Mouse (Mus musculus) hematopoietic stem cell, adult 5-6 weeks (primary cell): ENCODE data around the gene Ppm1k. TPM values are rescaled to one million over a fixed set of nuclear protein-coding genes. Genes with fewer than 3 reads are reported as not detected.
"Not testable (repeated sequence)": the region's sequence is repeated elsewhere in the genome, so short reads cannot be mapped to it uniquely, and the experiment has no call there.

Source experiments
- ATAC-seq, 2 experiments: fragments of 125-278 bp in 1 of 2; replicated peaks in 1 of 2; 2 replicates each; pipeline ENCODE4 v1.8.0; 2016 to 2017; ENCODE audit warnings: inconsistent platforms in 2 of 2, mild to moderate bottlenecking in 2 of 2, moderate number of reproducible peaks in 2 of 2, low read depth in 1 of 2, moderate TSS enrichment in 1 of 2; ENCODE audit not compliant: low FRiP score in 2 of 2, poor library complexity in 2 of 2, severe bottlenecking in 2 of 2, insufficient read depth in 1 of 2, low TSS enrichment in 1 of 2
- total RNA-seq: library from RNA; stranded (forward); fragments of 172-1452, 232-1000 nt; gene quantifications from 2 replicates; pipeline ENCODE4 v1.2.3, GENCODE M21; 2017

The Ppm1k gene
- 16.2 and 19.8 TPM in 2 replicates for total RNA-seq

DNA sequence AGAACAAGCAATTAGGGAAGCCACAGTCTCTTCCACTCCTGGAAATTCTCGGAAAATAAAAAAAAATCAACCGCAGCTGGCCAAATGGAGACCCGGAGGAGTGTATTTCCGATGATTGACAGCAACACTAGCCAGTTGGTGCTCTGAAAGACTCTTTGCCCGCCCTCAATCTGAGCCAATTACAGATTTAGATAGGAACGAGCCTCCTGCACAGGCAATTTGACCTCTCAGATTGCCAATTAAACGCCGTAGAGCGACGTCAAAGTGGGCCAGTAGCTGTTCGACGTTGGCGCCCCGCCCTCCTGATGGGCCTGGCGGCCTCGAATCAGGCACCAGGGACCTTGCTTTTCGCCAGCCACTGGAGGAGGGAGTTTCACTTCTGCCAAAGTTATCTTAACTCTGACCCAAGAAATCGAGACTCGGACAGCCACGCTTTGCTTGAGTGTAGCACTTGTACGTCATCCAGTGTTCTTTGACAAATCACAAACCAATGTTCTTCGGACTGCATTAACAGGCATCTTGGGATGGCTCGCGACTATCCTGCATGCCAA, at the start of gene Ppm1k:
Ppm1k (minus strand) TSS at position 83 of the 551 bp plus-strand sequence.
- peak; percentile 94 to 97 for ATAC-seq

DNA sequence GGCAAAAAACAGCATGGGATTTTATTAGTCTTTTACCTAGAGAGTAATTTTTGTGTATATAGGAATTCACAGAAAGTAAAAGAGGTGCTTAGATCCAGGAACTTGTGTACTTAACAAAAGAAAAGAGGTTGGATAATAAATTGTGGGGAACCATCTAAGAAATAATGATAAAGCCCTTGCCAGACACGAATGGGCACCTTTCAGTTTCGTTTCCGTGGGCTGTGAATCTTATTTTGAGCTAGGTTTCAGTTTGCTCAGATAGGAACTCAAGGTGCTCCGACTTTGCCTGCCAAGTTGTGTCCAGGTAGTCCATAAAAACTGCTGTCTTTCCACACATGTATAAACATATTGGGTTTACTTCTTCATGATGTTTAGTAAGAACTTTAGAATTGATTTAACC, 47.1 kb upstream of the Ppm1k start:
- peak; percentile 40 to 62; a peak in 3 of 4 replicates for ATAC-seq

DNA sequence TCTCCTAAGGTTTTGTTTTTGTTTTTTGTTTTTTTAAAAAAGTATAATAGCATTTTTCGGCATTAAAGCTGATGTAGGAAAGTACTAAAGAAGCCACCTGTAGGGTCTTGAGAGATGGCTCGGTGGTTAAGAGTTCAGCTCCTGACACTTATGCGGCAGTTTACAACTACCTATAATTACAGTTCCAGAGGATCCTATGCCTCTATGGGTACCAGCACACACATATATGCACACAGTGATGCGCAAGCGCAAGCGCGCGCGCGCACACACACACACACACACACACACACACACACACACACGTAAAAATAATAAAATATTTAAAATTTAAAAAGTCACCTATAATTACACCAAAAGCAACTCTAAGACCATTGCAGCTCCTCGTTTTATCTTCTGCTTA, 46.3 kb upstream of the Ppm1k start:
- peak; percentile 3 to 10; a peak in 1 of 4 replicates for ATAC-seq

DNA sequence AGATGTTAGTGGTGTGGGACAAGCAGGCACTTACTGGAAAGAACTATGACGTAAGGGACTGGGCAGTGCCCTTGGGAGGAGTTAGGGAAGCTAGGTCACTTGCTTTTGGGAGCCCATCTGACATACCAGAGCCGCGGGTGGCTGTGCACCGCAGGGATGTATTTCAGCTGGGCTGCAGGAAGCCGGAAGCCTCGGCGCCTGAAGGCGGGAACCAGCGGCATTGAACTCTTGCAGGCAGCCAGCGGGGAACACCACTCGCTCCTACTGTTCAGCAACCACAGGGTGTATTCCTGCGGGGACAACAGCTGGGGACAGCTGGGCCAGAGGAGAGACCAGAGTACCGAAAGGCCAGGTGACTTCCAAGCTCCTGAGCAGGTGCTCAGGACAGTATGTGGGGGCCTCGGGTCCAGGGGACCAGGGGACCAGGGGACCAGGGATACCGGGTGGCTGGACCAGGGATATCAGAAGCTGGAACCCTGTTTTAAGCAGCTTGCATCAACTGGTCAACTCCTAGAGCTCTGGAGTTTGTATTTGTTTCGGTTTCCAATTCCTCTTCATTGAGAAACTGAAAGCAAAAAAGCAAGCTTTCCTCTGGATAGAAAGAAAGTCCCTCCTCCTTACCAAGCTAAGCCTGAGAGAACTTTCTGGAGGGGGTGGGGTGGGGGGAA, 45.7 kb upstream of the Ppm1k start, which contains the start of gene Herc6:
Herc6 (plus strand) TSS at position 120 of the 668 bp plus-strand sequence.
- peak; percentile 94 to 95 for ATAC-seq

DNA sequence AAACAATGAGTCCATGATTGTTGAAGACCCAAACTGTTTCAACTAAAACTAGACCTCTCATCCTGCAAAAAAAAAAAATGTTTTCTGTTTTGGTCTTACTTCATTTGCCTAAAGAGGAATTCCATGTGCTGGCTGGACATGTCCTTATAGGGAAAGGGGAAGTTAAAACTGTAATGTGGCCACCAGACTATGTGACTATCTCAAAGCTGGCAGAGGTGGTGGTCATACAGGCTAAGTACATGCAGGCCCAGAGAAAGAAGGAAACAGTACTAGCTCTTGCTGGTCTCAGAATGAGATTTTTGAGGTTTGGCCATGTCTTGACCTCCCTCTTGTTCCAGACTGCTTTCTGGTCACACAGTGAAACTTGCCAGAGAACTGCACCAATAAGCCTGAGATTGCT, 36.3 kb upstream of the Ppm1k start:
- no peak for ATAC-seq

DNA sequence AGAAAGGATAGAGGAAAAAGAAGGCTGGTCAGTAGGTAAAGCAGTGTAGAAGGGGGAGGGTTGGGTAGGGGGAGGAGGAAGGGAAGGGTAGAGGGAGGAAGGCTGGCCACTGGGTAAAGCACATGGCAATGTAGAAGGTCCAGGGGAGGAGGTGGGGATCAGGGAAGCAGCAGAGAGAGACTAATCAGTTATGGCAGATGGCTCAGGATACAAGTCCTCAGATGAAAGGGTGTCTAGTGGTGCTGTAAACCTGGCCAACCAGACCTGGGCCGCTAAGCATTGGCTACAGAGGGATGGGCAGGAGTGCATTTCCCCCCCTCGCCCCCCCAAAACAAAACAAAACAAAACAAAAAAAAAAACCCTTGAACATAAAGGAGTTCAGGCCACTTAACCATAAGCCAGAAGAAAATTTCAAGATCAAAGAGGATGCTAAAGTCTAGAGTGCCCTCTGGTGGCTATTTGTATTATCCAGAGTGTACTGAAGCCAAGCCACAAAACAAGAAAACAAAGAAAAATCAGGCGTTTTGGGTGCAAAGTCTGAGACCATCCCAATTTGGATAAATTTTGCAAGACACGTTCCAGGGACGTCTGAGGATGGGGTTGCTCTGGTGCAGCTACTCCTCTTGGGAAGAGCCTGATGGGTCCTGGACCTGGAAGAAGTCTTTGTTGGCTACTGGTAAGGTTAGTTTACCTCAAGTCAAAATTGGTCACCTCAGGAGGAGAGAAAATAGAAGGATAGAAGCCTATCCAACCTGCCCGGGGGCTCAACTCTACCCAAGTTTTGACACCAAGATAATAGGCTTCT, 35.1 kb upstream of the Ppm1k start:
- peak; percentile 73 to 79; a peak in 3 of 4 replicates for ATAC-seq

DNA sequence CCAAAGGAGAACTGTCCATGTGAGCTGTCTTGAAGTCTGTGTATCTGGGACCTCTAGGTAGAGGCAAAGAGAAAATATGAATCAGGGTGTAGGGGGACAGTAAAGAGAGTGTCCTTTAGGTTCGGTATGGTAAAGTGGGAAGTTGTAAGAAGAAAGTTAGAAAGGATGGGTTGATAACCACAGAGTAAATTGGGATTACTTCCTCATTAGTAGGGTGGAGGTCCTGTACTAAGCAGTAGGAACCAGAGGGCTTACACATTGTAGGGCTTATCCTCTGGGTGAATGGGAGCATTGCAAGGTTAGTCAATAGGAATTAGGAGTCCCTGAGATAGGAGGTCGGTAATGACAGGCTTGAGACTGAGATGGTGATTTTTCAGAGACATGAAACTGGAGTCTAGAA, 32.4 kb upstream of the Ppm1k start:
- ATAC-seq, result peak in 1 of 2 experiments; percentile 37; a peak in 1 of 4 replicates

DNA sequence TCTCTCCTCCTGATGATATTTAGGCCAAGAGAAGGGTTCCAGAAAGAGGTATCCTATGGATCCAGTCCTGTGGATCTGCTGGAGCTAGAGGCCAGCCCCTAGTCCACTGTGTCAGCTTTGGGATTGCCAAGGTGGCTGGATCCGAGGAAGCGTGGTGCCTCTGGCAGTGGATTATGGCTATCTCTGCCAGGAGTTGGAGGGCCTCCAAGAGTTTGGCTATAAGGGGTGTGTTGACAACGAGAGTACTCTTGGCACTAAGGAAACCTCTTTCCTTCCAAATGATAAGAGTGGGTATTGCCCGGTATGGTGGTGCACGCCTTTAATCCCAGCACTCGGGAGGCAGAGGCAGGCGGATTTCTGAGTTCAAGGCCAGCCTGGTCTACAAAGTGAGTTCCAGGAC, 30.2 kb upstream of the Ppm1k start:
- no peak for ATAC-seq

DNA sequence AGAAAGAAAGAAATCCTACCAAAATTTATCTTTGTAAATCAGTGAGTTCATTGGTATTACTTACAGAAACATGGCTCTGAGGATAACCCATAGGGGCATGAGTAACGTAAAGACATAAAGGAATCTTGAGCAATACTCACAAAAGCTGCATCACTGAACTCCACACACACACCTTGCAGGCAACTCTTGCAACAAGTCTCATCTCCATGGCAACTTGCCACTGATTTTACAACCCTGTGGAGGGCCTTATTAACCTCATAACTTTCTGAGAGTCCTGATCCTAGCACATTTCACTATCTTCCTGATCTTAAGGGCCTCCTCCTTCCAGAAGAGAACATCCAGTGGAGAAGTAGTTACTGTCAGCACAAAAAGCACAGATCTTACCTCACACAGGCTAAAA, 28.2 kb upstream of the Ppm1k start:
- no peak for ATAC-seq

DNA sequence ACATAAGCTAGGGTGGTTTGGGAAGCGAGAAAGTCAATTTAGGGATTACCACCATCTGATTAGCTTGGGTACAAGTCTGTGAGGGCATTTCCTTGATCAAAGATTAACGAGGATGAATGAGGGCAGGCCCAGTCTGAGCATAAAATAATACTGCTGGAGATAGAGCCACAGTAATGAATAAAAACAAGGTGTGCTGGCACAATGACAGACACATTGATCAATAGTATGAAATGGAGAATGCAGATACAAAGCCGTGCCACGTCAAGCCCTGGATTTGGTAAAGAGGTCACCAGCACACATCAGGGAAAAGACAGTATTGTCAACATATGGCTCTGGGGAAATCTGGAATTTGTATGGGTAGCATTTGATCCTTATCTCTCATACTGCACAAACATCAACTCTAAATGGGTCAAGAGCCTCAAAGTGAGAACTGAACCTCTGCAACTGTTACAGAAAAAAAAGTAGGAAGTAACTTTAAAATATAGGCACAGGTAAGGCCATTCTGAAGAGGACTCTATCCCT, 22.6 kb upstream of the Ppm1k start:
- ATAC-seq, result no peak

DNA sequence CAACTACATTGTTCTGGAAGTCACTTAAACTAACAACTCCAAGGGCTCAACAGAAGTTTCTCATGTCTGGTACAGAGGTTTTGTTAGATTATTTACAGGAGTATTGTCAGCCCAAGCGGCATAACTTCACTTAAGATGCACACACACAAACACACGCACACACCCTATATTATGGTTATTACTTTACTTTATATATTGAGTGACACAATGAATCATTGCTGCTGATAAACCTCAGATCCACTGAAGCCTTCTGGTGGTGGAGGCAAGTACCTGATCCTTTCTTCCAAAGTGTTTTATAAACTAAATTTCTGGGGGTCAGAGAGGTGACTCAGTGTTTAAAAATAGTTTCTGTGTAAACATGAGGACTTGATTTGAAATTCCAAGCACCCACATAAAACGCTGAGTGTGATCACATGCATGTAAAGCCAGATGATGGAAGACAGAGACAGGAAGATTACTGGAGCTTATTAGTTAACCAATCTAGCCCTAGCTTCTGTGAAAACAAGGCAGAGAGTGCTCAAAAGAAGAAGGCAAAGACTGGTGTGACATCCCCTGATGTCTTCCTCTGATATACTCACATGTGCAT, 16.0 kb upstream of the Ppm1k start:
- ATAC-seq, result no peak

DNA sequence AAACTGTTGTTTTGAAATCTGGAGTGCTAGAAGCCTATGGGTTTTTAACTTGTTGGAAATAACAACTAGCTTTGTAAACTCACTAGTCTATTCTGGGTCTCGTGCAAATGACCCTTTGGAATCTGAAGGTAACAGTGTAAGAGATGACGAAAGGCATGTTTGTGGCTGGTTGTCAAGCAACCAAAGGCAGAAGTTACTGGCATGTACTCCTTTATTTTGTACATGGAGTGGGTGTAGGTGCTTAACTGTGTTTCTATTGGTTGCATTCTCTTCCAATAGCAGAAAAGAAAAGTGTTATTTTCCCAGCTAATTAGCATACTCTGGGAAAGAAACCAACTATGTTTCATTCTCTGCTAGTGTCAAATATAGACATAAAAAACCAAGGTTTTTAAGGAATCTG, 9.6 kb upstream of the Ppm1k start:
- no peak for ATAC-seq

DNA sequence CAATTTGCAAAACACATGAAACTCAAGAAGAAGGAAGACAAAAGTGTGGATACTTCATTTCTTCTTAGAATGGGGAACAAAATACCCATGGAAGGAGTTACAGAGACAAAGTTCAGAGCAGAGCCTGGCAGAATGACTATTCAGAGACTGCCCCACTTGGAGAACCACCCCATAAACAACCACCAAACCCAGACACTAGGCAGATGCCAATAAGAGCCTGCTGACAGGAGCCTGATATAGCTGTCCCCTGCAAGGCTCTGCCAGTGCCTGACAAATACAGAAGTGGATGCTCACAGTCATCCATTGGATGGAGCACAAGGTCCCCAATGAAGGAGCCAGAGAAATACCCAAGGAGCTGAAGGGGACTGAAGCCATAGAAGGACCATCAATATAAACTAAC, 8.3 kb upstream of the Ppm1k start:
- ATAC-seq, result not testable (repeated sequence)

DNA sequence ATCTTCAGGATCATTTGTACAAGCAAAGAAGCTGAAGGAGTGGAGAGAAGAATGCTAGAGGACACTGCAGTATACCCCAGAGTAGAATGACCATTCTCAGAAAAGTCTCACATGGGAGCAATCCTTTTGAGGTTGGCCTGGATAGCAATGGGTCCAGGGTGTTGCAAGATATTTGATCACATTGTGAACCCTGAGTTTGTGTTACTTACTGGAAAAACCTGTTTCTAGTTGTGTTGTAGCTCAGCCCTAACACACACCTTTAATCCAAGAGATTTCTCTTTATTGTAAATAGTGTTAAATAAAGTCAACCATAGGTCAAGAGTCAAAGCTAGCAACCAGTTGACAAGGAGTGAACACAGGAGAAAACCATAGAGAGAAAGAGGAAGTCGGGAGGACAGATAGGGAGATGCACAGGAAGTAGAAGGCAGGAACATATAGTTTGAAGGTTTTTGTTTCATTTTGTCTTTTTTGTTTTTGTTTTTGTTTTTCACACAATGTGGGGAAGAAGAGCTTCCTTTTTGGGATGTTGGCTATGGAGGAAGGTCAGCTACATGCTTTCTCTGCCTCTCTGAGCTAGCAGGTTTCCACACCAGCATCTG, 6.6 kb upstream of the Ppm1k start:
- peak; percentile 42 to 59; a peak in 2 of 4 replicates for ATAC-seq

DNA sequence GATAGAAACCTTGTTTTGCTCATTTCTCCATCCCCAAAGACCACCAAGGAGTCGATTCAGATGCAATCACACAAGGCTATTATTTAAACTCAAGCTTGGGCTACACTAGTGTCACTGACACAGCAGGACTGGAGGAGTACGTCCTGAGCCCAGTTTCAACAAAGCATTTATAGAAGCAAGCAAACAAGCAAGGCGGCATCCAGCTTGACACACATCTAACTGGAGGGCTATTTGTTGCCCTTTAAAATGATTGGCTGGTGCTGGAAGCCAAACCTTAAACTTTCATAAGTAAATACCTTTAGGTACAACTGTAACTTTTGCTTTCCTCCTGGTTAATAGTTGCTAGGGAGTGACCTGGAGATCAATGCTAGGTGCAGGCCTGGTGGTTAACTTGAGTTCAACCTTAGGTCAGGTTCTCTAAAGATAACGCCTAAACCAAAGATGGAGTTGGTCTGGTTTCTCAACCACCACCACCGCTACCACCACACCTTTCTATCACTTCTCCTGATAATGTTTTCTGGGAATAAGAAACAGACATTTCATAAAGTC, 5.8 kb upstream of the Ppm1k start:
- ATAC-seq, result no peak

DNA sequence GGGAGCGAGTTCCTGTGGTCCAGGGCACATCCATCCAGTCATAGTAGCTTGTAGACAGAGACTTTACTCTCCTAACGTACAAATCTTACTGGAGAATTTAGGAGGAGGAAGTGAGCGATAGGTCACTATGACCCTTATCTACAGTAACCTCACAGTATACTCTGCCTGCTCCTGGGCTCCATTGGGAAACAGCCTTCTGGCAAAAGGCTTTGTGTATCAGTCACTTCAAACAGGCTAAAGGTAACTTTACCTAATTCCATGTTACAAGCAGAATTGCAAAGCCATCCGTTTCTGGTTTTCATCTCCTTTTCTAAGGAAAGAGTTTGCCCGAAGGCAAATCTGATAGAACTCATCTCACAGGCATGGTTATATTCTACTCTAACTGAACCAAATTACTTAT, 2.6 kb upstream of the Ppm1k start:
- ATAC-seq, result no peak

DNA sequence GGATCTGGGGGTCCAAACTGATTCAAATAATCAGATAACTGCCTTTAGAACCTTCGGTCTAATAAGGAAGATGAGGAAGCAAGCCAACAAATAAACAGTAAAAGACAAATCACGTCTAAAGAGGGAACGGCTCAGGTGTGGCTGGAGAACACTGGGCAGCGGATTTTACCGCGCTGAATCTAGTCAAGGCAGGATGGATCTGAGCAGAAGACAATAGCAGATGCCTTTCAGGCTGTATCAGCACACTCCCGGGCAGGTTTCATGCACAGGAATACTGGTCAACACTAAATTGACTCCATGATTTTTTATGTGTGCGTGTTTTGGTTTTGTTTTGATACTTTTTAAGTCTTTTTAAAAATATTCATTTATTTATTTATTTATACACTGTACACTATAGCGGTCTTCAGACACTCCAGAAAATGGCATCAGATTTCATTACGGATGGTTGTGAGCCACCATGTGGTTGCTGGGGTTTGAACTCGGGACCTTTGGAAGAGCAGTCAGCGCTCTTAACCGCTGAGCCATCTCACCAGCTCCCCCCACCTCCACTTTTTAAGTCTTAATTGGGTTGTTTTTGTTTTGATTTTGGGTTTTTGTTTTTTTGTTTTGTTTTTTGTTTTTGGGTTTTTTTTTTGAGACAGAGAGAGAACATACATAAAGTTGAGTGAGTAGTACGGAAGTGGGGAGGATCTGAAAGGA, 852 bp upstream of the Ppm1k start:
- ATAC-seq, result peak; percentile 3 to 10; a peak in 1 of 4 replicates
